7 mouse cellular contexts compared by ENCODE assay signal in genomic region chr6:17170782-17171272, GRCm38 (mm10).
DNase-seq lines count a peak whose midpoint lies in the region; ATAC-seq and TF ChIP-seq lines count a peak whose summit lies in the region.

No protein-coding gene starts in this region.

- ATAC-seq in forebrain, embryonic 15.5 days (replicated peaks) = peak; percentile 15
- ATAC-seq in hindbrain, embryonic 15.5 days (ENCODE audit: low FRiP score, low read depth) = peak; percentile 27
- ATAC-seq in midbrain, postnatal 0 days (ENCODE audit: low FRiP score) = peak; percentile 2; the same call in 1 of the 2 replicates

- peak overlapping the region; percentile 34 for H3K4me2 ChIP-seq in forebrain, embryonic 15.5 days (replicated peaks)
- H3K4me2 ChIP-seq in hindbrain, embryonic 15.5 days = peak overlapping the region; percentile 46
- H3K4me2 ChIP-seq in midbrain, postnatal 0 days (ENCODE audit: low read depth, low read length, poor library complexity, severe bottlenecking) = peak overlapping the region; percentile 35

- WGBS in lung, adult 2 months = 10% methylated on average over 7 of the region's 7 CpGs
- 19% methylated on average over 7 of the region's 7 CpGs for WGBS in forebrain, embryonic 15.5 days
- 33% methylated on average over 7 of the region's 7 CpGs for WGBS in hindbrain, embryonic 15.5 days
- 20% methylated on average over 7 of the region's 7 CpGs for WGBS in midbrain, postnatal 0 days

- H3K4me3 ChIP-seq in lung, adult 2 months (replicated peaks; ENCODE audit: extremely low read depth, low read depth, low read length) = peak overlapping the region; percentile 55
- H3K4me3 ChIP-seq in forebrain, embryonic 15.5 days = no peak overlapping the region
- H3K4me3 ChIP-seq in hindbrain, embryonic 15.5 days = 0 out of 2 replicates have a peak overlapping the region, but pooled peaks have one; percentile 14
- H3K4me3 ChIP-seq in midbrain, postnatal 0 days (ENCODE audit: low read depth, low read length) = peak overlapping the region; percentile 20

- no peak for DNase-seq in lung, adult 2 months
- DNase-seq in lung, postnatal 36 days = no peak
- DNase-seq in midbrain, postnatal 0 days (ENCODE audit: low spot score) = no peak
- no peak for DNase-seq in urinary bladder, adult 18-20 months (ENCODE audit: low spot score in 2 of 2)
- DNase-seq in retina, postnatal 1 day = no peak

- peak overlapping the region; percentile 64 for H3K27ac ChIP-seq in forebrain, embryonic 15.5 days (replicated peaks)
- peak overlapping the region; percentile 73 for H3K27ac ChIP-seq in hindbrain, embryonic 15.5 days (replicated peaks)
- H3K27ac ChIP-seq in midbrain, postnatal 0 days (ENCODE audit: low read depth, low read length) = peak overlapping the region; percentile 26

- H3K36me3 ChIP-seq in forebrain, embryonic 15.5 days = no peaks in the 10 kb centered on the region
- H3K36me3 ChIP-seq in hindbrain, embryonic 15.5 days = no peaks in the 10 kb centered on the region
- H3K36me3 ChIP-seq in midbrain, postnatal 0 days (ENCODE audit: insufficient read depth, low read length) = no peaks in the 10 kb centered on the region

- H3K9ac ChIP-seq in forebrain, embryonic 15.5 days (replicated peaks) = 0 out of 2 replicates have a peak overlapping the region, but pooled peaks have one; percentile 2
- H3K9ac ChIP-seq in hindbrain, embryonic 15.5 days = 0 out of 2 replicates have a peak overlapping the region, but pooled peaks have one; percentile 7
- H3K9ac ChIP-seq in midbrain, postnatal 0 days (replicated peaks; ENCODE audit: low read length, poor library complexity, severe bottlenecking) = 0 out of 2 replicates have a peak overlapping the region, but pooled peaks have one; percentile 24

- no peak for TF ChIP-seq POLR2A in lung, adult 2 months (IDR thresholded peaks at IDR 0.05; ENCODE audit: borderline replicate concordance, extremely low read depth, low read depth, low read length)

- TF ChIP-seq CTCF in lung, adult 2 months (IDR thresholded peaks at IDR 0.05; ENCODE audit: insufficient read depth, low read length) = no peak
- TF ChIP-seq CTCF in midbrain, postnatal 0 days (IDR thresholded peaks at IDR 0.05) = no peak

- H3K4me1 ChIP-seq in lung, adult 2 months (ENCODE audit: control insufficient read depth, insufficient read depth, low read length) = peaks cover 9% of the 10 kb centered on the region
- peaks cover 27% of the 10 kb centered on the region for H3K4me1 ChIP-seq in forebrain, embryonic 15.5 days
- H3K4me1 ChIP-seq in hindbrain, embryonic 15.5 days (replicated peaks) = peaks cover 29% of the 10 kb centered on the region
- peaks cover 10% of the 10 kb centered on the region; the same call in 1 of the 2 replicates for H3K4me1 ChIP-seq in midbrain, postnatal 0 days (ENCODE audit: insufficient read depth, low read length)

- H3K27me3 ChIP-seq in forebrain, embryonic 15.5 days = no peaks in the 10 kb centered on the region
- H3K27me3 ChIP-seq in hindbrain, embryonic 15.5 days = no peaks in the 10 kb centered on the region
- no peaks in the 10 kb centered on the region for H3K27me3 ChIP-seq in midbrain, postnatal 0 days (ENCODE audit: insufficient read depth, low read length)

- no peaks in the 10 kb centered on the region for H3K9me3 ChIP-seq in forebrain, embryonic 15.5 days
- no peaks in the 10 kb centered on the region for H3K9me3 ChIP-seq in hindbrain, embryonic 15.5 days
- no peaks in the 10 kb centered on the region for H3K9me3 ChIP-seq in midbrain, postnatal 0 days (ENCODE audit: low read length)
